Mouse (Mus musculus) frontal cortex, postnatal 10 days (tissue): Measurements from ENCODE around the gene Kif1c.
A peak's percentile ranks its signal among the peaks of the same experiment; 100 is the strongest.
"Not testable (repeated sequence)": the region's sequence is repeated elsewhere in the genome, so short reads cannot be mapped to it uniquely, and the experiment has no call there.

Experiments
- DNase-seq, 2 experiments: peaks; one replicate each; pipeline ENCODE4 v3.0.0; 2022; ENCODE audit warnings: low spot score in 2 of 2, mixed read lengths in 1 of 2

The Kif1c gene

DNA sequence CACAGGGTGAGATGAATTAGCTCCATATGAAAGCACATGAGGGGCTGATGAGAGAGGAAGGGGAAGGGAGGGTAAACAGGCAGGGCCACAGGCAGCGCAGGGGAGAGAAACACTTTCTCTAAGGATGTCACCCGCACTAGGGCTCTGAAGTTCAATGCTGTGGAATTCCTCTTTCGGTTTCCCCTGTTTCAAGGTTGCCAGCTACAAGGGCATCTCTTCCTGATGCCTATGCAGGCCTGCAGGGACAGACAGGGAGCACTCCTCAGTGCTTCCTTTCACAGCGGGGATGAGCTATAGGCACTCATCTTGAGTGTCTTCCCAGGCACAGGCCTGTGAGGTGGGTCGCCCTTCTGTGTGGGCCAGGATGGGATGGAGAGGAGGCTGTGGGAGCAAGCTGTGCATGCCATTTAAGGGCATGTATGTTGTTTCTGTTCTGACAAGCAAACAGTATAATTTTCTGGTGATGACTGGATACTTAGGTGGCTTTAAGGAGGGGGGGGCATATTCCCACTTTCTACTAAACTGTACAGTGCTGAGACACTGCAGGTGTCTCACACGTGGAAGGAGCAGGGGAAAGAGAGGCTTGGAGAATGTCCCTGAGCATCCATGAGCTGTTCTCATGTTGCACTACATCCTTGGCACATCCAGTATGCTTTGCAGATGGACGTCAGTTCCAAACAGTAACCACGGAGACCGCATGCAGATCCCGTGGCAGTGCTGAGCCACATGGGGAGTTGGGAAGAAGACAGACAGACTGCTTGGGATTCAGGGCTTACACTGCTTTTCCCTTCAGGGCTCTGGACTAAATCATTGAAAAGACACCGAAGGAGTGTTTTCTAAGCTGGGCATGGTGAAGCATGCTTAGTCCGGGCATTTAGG, 42.5 kb downstream of the Kif1c start:
- DNase-seq: peak in 1 of 2 experiments; percentile 46

GRCm38 (mm10) chr11:70745636-70746035, 45.3 kb downstream of the Kif1c start:
- no peak for DNase-seq

DNA sequence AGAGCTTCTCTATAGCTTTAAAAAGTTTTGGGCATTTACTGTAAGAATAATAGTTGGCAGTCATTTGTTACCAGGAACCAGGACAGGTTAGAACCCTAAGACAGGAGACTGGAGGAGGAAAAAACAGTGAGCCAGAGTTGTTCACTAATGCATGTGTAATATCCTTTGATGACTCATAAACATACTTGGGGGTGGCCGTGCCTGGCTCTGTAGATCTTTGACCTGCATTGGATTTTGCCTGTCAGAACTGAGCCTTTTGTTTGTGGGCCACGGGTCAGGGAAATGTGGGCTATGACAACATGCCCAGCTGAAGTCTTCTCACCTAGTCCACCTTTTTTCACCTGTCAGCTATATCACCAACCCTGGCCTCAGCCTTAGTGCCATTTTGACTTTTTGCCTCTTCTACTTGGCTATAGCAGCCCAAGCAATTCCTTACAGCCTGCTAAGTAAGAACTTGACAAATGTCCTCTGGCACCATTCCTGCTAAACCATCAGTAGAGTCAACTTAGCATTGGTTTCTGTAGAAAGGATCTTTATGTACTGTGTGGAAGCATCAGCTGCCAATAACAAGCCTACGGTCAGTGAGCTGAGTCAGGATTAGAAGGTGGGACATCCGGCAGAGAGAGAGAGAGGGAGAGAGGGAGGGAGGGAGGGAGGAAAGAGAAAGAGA, 47.7 kb downstream of the Kif1c start:
- DNase-seq: no peak

DNA sequence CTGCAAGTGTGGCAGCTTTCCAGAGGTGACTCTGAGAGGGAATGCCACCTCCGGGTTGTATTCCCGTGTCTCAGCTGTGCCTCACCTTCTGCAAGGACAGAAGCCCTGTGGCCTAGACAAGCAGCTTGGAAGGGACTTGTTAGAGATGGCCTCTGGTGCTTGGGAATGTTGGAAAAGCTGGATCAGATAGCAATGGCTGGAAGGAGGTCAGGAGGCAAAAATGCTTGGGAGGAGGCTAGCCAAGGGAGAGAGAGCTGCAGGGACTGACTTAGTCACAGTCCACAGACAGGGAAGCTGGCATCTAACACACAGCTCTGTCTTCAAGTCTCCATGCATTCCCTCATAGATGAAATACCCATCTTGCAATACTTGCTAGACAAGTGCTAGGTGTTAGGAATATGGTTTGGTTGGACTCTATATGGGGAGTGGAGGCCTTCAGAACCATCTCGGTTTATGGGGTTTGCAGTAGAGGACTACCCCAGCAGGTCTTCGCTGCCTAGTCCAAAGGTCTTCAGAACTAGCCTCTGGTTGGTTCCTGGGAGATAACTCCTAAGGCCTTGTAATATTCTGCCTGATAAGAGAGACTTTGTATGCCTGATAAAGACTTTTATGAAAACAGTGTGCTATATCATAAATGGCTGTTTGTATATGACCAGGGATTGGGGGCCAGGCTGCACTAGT, 52.1 kb downstream of the Kif1c start:
- DNase-seq: no peak

- no peak for DNase-seq
These were observed 52.8 kb downstream of the Kif1c start for GRCm38 (mm10) chr11:70753146-70753545.

DNA sequence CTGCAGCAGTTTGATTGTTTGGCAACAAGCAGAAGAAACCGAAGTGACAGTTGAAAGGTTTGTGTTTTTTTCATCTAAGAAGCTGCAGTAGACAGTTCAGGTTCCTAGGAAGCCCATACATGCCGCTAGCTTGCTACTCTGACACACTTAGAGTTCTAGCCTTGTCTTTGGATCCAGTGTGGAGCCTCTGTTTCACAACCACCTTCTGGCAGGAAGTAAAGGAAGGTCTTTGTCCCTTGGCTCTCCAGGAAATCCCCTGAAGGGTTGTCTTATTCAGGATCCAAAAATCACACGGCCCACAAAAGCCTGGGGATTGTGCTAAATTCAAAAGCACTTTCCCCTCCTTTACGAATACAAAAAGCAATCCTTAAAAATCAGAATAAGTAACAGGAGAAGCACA, 54.1 kb downstream of the Kif1c start:
- DNase-seq: no peak

DNA sequence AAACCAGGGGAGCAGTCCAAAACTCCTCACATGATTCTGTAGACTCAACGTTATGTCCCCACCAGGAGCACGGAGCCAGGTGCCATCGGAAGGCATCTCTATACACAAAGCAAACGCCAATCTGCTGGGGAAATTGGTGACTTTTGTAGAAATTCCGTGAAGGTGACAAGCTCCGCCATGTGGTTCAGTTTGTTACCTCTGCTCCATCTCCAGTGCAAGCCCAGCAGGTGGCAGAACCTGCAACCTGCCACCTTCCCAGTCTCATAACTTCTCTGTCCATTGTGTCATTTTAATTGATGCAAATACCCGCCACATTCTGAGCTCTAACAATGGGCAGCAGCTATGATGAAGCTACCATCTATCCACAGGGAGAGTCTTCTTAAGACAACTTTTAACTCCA, 54.6 kb downstream of the Kif1c start:
- no peak for DNase-seq

DNA sequence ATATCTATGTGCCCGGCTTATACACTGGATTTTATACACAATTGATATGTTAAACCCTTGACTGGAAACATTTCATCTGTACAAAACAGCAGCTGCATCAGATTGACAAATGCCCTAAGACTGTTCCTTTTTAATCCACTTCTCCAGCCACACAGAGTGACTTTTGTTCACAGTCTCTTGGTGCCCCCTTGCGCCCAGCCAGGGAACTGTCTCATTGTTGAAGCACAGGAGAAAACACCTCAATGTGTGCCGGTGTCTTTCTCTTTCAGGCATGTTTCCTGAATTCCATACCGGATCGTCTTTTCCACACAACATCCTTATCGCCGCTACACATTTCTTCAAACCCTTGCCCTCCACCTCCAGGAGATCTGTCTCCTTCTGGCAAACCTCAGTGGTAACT, 55.3 kb downstream of the Kif1c start:
- DNase-seq: peak in 1 of 2 experiments; percentile 73

DNA sequence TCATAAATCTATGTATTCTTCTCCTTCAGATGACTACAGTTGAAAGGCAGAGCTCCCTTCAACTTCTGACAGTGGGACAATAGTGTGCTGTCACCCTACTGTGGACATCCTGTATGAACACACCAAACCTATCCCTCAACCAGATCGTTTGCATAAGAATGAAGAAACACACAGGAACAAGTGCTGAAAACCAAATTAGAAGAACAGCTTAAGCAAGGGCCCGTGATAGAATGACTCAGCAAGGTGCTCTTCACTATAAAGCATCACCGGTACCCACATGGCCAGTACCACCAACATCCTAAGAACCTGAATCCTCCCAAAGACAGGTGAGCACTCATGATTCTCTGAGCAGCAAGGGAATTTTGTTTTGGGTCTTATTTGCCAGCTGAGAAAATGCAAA, 60.1 kb downstream of the Kif1c start:
- DNase-seq: not testable (repeated sequence)

- DNase-seq: no peak
These were observed 62.3 kb downstream of the Kif1c start for GRCm38 (mm10) chr11:70762641-70763040.

GRCm38 (mm10) chr11:70763582-70763935, 63.2 kb downstream of the Kif1c start:
- no peak for DNase-seq

GRCm38 (mm10) chr11:70763936-70764808, 63.8 kb downstream of the Kif1c start, which contains the start of gene Zfp3:
Gene Zfp3 (plus strand): TSS chr11:70764209.
- DNase-seq: peak; percentile 81 to 83

DNA sequence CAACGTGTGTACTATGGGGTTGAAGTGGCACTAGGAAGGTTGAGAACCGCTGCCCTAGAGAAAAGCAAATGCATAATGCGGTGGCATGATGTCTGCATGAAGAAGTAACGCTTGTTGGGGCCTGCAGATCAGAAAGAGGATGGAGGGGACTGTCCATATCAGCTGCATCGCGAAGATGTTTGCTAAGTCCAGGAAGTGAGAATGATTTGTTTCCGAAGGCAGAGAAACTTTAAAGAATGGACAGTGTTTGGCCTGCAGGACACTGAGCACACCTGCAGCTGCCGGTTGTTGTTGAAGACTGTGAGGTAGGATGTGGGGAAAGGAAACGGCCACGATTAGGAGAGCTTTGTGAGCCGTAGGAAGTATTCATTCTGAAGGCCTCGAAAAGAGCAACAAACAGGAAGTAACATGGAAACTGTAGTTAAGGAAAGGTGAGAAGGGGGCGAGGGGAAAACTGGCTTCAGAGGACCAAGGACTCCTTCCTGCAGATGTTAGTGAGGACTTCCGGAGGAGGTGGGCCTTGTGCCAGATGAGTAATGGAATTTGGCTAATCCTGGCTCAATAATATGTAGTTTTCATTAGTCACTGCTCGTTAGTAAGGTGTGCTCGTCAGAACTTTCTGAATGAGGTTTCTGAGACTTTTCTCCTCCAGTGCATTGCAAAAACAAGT, 65.6 kb downstream of the Kif1c start:
- DNase-seq: no peak

DNA sequence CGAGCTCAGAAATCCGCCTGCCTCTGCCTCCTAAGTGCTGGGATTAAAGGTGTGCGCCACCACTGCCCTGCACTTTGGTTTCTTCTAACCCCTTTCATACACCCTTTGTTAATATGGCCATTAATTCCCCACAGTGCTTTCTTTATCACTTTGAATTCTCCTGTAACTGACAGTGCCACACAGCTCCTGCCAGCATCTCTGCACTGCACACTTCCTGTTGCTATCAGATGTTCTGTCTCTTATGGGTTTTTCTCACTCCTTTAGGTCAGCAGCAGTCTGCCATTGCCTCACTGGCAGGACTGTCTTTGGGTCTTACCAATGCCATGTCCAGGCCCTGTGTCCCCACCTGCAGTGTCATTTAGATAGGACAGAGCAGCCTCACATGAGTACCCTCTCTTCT, 70.5 kb downstream of the Kif1c start:
- no peak for DNase-seq

GRCm38 (mm10) chr11:70776830-70777571, 76.7 kb downstream of the Kif1c start:
- DNase-seq: peak; percentile 39 to 65

DNA sequence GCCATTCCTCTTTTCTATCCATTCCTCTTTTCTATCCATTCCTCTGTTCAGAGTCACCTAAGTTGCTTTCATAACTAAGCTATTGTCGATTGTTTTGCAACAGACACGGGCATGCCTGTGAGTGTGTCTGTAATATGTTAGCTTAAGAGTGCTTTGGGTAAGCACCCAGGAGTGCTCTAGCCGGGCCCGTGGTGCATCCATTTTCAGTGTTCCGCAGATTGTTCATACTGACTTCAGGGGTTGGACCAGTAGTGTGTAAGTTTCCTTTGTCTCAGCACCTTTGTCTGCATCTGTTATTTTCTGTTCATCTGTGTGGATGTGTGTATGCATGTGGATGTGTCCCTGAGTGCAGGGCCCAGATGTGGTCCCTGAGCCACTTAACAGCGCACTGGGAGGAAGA, 77.3 kb downstream of the Kif1c start:
- DNase-seq: no peak

- DNase-seq: not testable (repeated sequence)
These were observed 77.7 kb downstream of the Kif1c start for GRCm38 (mm10) chr11:70778058-70778457.
